Mouse (Mus musculus) neural tube, embryonic 12.5 days (tissue): ENCODE measurements around the gene Tars2. TPM values are rescaled to one million over a fixed set of nuclear protein-coding genes. Genes with fewer than 3 reads are reported as not detected.
"Not testable (repeated sequence)": the region's sequence is repeated elsewhere in the genome, so short reads cannot be mapped to it uniquely, and the experiment has no call there.

Source experiments
- ATAC-seq: fragments of 200-750 bp; cut with Nextera tagmentation; 2 replicates; pipeline ENCODE4 v1.8.0; 2017; ENCODE audit warnings: low read depth, mild to moderate bottlenecking, moderate TSS enrichment, moderate library complexity; ENCODE audit not compliant: low FRiP score
- H3K27ac ChIP-seq: fragments of 300-500 bp; sonication (generic); 2 replicates; pipeline ENCODE4 v1.5.1; 2016
- H3K27me3 ChIP-seq: fragments of 300-500 bp; sonication (generic); replicated peaks from 2 replicates; pipeline ENCODE4 v1.6.1; 2016; ENCODE audit warnings: mild to moderate bottlenecking
- H3K36me3 ChIP-seq: fragments of 300-500 bp; sonication (generic); 2 replicates; pipeline ENCODE4 v1.6.1; 2016; ENCODE audit warnings: mild to moderate bottlenecking
- H3K4me1 ChIP-seq: fragments of 300-500 bp; sonication (generic); 2 replicates; pipeline ENCODE4 v1.6.1; 2016
- H3K4me2 ChIP-seq: fragments of 300-500 bp; sonication (generic); replicated peaks from 2 replicates; pipeline ENCODE4 v1.6.1; 2016; ENCODE audit warnings: mild to moderate bottlenecking
- H3K4me3 ChIP-seq: fragments of 300-500 bp; sonication (generic); 2 replicates; pipeline ENCODE4 v1.5.1; 2016
- H3K9ac ChIP-seq: fragments of 300-500 bp; sonication (generic); 2 replicates; pipeline ENCODE4 v1.6.1; 2016; ENCODE audit warnings: mild to moderate bottlenecking
- H3K9me3 ChIP-seq: fragments of 300-500 bp; sonication (generic); 2 replicates; pipeline ENCODE4 v1.6.1; 2016; ENCODE audit warnings: mild to moderate bottlenecking
- WGBS: fragments of 180-500 bp; shearing (Covaris S2); methylation state at CpG from one replicate; pipeline ENCODE4 v1.1.7; 2016; 5-methylcytosine and 5-hydroxymethylcytosine counted together
- polyA plus RNA-seq: library from polyadenylated mRNA; unstranded; fragments of >200 nt; fragmentation: Nextera tagmentation; extraction: Ambion mirVana; gene quantifications from 2 replicates; pipeline ENCODE4 v1.2.1, GENCODE M21; 2016

Gene Tars2
- polyA plus RNA-seq: 43.6 and 47.4 TPM in 2 replicates

DNA sequence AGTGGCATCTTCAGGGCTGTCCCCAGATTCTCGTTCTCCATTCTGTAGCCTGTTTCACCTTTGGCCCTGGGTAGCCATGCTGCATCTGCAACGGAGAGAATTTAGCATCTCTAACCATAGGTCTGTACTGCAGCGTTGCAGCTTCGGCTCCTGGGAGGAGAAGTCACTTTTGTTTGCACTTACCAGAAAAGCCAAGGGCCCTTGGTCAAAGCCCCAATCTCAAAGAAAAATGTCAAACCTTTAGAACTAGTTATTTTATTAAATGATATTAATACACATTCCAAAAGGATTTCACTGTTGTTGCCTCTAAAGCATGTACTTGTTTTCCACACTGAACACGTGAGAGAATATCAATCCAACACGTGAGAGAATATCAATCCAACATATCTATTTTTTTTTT lies at the start of gene Tars2:
TSS of gene Tars2 (minus strand) at position 101 of the 400 bp plus-strand sequence.
- Histone ChIP-seq H3K36me3 (peaks cover 26% of the 10 kb centered on the region), H3K27ac (no peak within 1 kb of the TSS), H3K27me3 (no peaks in the 10 kb centered on the region), H3K9me3 (no peaks in the 10 kb centered on the region), H3K4me2 (no peak within 1 kb of the TSS), H3K4me1 (0 out of 2 replicates have a peak, but pooled peaks cover 3% of the 10 kb centered on the region), H3K9ac (no peak within 1 kb of the TSS), H3K4me3 (no peak within 1 kb of the TSS)
- 90% methylated on average over 6 of the region's 6 CpGs for WGBS
- ATAC-seq: no peak

DNA sequence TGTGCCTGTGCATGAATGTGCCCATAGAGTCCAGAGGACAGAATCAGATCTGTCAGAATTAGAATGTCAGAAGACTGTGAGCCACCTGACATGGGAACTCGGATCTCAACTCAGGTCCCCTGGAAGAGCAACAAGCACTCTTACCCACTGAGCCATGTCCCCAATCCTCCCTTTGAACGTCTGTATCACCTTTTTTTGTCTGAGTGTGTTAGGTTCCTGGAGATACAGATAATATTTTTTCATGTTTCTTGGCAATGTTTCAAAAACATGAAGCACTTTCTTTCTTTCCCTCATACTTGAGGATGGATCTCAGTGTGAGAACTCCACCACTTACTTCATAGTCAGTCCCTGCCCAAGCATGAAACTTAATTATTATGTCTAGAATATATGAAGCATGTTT lies 48.4 kb upstream of the Tars2 start:
- no peak for ATAC-seq
- no peak overlapping the region for H3K4me2 ChIP-seq
- no peaks in the 10 kb centered on the region for H3K27me3 ChIP-seq

DNA sequence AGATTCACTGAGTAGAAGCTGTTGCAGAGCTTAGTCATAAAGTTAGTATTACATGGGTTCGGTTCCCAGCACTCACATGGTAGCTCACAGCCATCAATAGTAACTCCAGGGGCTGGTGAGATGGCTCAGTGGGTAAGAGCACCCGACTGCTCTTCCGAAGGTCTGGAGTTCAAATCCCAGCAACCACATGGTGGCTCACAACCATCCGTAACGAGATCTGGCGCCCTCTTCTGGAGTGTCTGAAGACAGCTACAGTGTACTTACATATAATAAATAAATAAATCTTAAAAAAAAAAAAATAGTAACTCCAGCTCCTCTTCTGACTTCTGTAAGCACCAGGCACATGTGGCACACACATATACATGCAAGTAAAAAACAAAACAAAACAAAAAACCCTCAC lies 47.6 kb upstream of the Tars2 start:
- 81% methylated on average over 6 of the region's 6 CpGs for WGBS
- not testable (repeated sequence) for ATAC-seq, H3K4me3 ChIP-seq, H3K27me3 ChIP-seq, H3K4me2 ChIP-seq, H3K27ac ChIP-seq, H3K9ac ChIP-seq, H3K4me1 ChIP-seq, H3K9me3 ChIP-seq
- peaks cover 19% of the 10 kb centered on the region for H3K36me3 ChIP-seq

More for the DNA sequence above, 48.4 kb upstream of the Tars2 start:
- H3K4me1 ChIP-seq: no peaks in the 10 kb centered on the region
- H3K9me3 ChIP-seq: no peaks in the 10 kb centered on the region
- 77% methylated on average over 2 of the region's 2 CpGs for WGBS
- no peak overlapping the region for H3K9ac ChIP-seq
- H3K36me3 ChIP-seq: peaks cover 16% of the 10 kb centered on the region
- H3K4me3 ChIP-seq: no peak overlapping the region
- no peak overlapping the region for H3K27ac ChIP-seq

DNA sequence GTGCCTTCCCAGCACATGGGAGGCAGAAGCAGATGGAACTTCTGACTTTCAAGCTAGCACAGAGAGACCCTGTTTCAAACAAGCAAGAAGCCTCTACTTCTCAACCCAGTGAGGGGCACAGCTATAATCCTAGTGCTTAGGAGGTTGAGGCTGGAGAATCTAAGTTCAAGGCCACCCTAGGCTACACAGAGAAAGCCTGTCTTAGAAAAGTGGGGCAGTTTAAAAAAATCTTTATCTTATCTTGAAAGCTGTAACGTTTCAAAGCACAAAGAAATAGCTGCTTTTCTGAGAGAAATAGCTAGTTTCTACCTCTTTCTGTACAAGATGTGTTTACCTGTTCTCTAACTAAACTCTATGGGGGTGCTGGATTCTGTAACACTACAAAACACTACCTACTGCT lies 46.7 kb upstream of the Tars2 start:
- Histone ChIP-seq H3K4me1 (no peaks in the 10 kb centered on the region), H3K4me3 (no peak overlapping the region), H3K9ac (no peak overlapping the region), H3K27ac (no peak overlapping the region), H3K27me3 (no peaks in the 10 kb centered on the region), H3K9me3 (no peaks in the 10 kb centered on the region), H3K4me2 (no peak overlapping the region), H3K36me3 (peaks cover 16% of the 10 kb centered on the region)
- no peak for ATAC-seq
- WGBS: 98% methylated on average over 1 of the region's 1 CpGs

DNA sequence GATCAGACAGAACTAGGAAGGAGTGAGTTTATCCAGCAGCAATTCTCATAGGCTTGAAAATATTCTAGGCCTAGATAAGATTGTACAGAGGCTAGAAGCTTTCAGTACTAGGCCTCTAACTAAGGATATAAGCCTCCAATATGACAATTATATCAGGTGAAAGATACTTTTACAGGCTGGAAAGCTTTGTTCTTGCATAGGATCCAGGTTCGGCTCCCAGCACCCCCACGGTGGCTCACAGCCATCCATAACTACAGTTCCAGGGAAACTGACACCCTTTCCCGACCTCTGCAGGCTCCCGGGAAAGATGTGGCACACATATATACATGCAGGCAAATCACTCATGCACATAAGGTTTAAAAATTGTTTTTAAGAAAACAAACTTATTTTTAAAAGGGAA lies 43.8 kb upstream of the Tars2 start:
- Histone ChIP-seq H3K27ac (no peak overlapping the region), H3K4me1 (no peaks in the 10 kb centered on the region), H3K4me2 (no peak overlapping the region), H3K27me3 (no peaks in the 10 kb centered on the region), H3K36me3 (peaks cover 16% of the 10 kb centered on the region), H3K4me3 (no peak overlapping the region), H3K9me3 (no peaks in the 10 kb centered on the region), H3K9ac (no peak overlapping the region)
- WGBS: 96% methylated on average over 4 of the region's 4 CpGs
- no peak for ATAC-seq

- Histone ChIP-seq H3K4me1 (no peaks in the 10 kb centered on the region), H3K4me2 (no peak overlapping the region), H3K9ac (no peak overlapping the region), H3K36me3 (peaks cover 5% of the 10 kb centered on the region), H3K4me3 (no peak overlapping the region), H3K9me3 (no peaks in the 10 kb centered on the region), H3K27ac (no peak overlapping the region), H3K27me3 (no peaks in the 10 kb centered on the region)
- WGBS: 93% methylated on average over 4 of the region's 4 CpGs
- no peak for ATAC-seq
Observed at GRCm38 (mm10) chr3:95798756-95799155, 38.8 kb upstream of the Tars2 start.

- H3K4me2 ChIP-seq: no peak overlapping the region
- no peak overlapping the region for H3K4me3 ChIP-seq
- no peak overlapping the region for H3K27ac ChIP-seq
- H3K36me3 ChIP-seq: no peaks in the 10 kb centered on the region
- no peak overlapping the region for H3K9ac ChIP-seq
- no peaks in the 10 kb centered on the region for H3K4me1 ChIP-seq
- 92% methylated on average over 1 of the region's 1 CpGs for WGBS
- H3K27me3 ChIP-seq: no peaks in the 10 kb centered on the region
- no peak for ATAC-seq
- H3K9me3 ChIP-seq: no peaks in the 10 kb centered on the region
Observed at GRCm38 (mm10) chr3:95794299-95794698, 34.3 kb upstream of the Tars2 start.

GRCm38 (mm10) chr3:95793662-95794061 lies 33.7 kb upstream of the Tars2 start:
- Histone ChIP-seq H3K4me2 (no peak overlapping the region), H3K4me3 (no peak overlapping the region), H3K9ac (no peak overlapping the region), H3K36me3 (no peaks in the 10 kb centered on the region), H3K27ac (no peak overlapping the region), H3K4me1 (no peaks in the 10 kb centered on the region), H3K27me3 (no peaks in the 10 kb centered on the region), H3K9me3 (no peaks in the 10 kb centered on the region)
- WGBS: 88% methylated on average over 2 of the region's 2 CpGs
- ATAC-seq: no peak

DNA sequence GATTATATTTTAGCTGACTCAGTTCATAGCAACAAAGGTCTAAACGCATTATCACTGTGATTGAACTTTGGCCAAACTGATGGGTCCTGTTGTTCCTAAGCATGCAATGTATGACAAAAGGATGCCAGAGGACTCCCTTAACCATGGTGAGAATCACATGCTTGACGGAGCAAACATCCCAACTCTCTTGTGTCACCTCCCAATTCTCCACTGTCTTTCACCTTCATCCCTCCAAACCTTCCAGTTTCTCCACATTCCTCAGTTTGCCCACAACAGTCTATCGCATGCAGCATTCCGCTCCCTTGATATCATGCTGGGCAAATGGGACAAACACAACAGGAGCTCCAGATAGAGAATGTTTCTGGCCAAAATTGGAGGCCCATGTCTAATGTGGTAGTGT lies 25.5 kb upstream of the Tars2 start:
- 91% methylated on average over 4 of the region's 4 CpGs for WGBS
- ATAC-seq: no peak
- H3K36me3 ChIP-seq: peaks cover 56% of the 10 kb centered on the region

DNA sequence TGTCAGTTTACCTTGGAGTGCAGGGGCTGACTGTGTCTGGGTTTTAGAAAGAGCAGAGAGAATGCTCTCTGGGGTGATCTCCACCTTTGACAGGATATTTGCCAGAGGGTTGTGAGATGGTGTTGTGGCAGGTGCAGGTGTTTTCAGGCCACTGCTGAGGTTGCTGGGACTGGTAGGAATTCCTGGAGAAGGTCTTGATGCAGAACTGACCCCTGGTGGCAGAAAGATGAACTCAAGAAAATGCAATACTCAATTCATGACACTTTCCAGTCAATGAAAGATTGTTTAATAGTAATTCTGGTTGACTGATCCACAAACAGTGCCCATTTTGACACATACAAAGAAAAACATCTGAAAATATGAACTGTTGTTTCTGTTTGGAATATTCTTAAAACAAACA lies 12.0 kb upstream of the Tars2 start:
- Histone ChIP-seq H3K27ac (no peak overlapping the region), H3K4me2 (no peak overlapping the region), H3K4me3 (no peak overlapping the region), H3K9me3 (no peaks in the 10 kb centered on the region), H3K27me3 (no peaks in the 10 kb centered on the region), H3K36me3 (peaks cover 62% of the 10 kb centered on the region), H3K9ac (no peak overlapping the region), H3K4me1 (no peaks in the 10 kb centered on the region)
- ATAC-seq: no peak

More for the DNA sequence above, 25.5 kb upstream of the Tars2 start:
- Histone ChIP-seq H3K4me1 (no peaks in the 10 kb centered on the region), H3K27me3 (no peaks in the 10 kb centered on the region), H3K4me2 (no peak overlapping the region), H3K4me3 (no peak overlapping the region), H3K9ac (no peak overlapping the region), H3K9me3 (no peaks in the 10 kb centered on the region), H3K27ac (no peak overlapping the region)

GRCm38 (mm10) chr3:95765534-95765933 lies 5.5 kb upstream of the Tars2 start:
- ATAC-seq: no peak
- Histone ChIP-seq H3K27ac (no peak overlapping the region), H3K4me1 (no peaks in the 10 kb centered on the region), H3K4me2 (no peak overlapping the region), H3K9me3 (no peaks in the 10 kb centered on the region), H3K4me3 (no peak overlapping the region), H3K36me3 (peaks cover 68% of the 10 kb centered on the region), H3K27me3 (no peaks in the 10 kb centered on the region), H3K9ac (no peak overlapping the region)
- WGBS: 95% methylated on average over 10 of the region's 10 CpGs

DNA sequence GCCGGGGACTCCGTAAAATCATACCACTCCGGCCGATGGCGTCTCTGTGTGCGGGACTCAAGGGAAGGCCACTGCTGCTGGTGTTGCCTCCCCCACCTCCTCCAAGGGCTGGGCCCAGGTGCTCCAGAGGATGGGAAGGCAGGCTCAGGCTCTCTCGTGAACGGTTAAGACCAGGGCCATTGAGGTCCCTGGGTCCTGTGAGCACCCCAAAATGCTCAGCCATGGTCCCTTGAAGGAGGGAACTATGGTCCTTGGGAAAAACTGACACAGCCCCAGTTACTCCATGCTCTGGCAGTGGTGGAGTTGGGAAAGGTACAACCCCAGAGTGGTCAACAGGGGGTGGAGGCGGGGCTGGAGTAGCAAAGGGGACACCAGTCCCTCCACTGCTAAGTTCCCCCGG lies 3.8 kb upstream of the Tars2 start:
- Histone ChIP-seq H3K9me3 (no peaks in the 10 kb centered on the region), H3K4me3 (no peak overlapping the region), H3K4me1 (no peaks in the 10 kb centered on the region), H3K27ac (no peak overlapping the region), H3K4me2 (no peak overlapping the region), H3K27me3 (no peaks in the 10 kb centered on the region), H3K9ac (no peak overlapping the region), H3K36me3 (peaks cover 61% of the 10 kb centered on the region)
- no peak for ATAC-seq
- 84% methylated on average over 10 of the region's 10 CpGs for WGBS

DNA sequence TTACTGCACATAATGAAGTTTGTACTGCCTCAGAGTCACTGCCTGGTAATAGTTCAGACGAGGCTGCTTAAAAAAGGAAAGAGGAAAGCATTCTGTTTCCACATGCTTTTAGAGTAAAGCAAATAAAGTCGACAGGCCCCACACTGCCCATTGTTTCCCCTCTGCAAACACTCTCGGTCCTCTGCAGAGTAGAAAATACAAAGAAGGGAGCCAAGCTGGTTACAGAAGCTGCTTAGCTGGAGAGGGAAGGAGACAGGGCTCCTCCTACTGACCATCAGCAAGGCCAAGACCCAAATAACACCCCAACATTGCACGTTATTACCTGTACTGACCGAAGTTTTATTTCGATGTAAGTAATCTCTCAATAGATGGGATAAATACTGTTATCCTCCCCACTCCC lies 3.0 kb upstream of the Tars2 start:
- H3K4me2 ChIP-seq: no peak overlapping the region
- no peaks in the 10 kb centered on the region for H3K9me3 ChIP-seq
- no peak overlapping the region for H3K4me3 ChIP-seq
- H3K36me3 ChIP-seq: peaks cover 53% of the 10 kb centered on the region
- no peaks in the 10 kb centered on the region for H3K27me3 ChIP-seq
- H3K4me1 ChIP-seq: no peaks in the 10 kb centered on the region
- H3K9ac ChIP-seq: no peak overlapping the region
- 50% methylated on average over 6 of the region's 6 CpGs for WGBS
- no peak overlapping the region for H3K27ac ChIP-seq
- no peak for ATAC-seq
